Mouse (Mus musculus) small intestine, adult 2 months (tissue): Measurements from ENCODE around the gene Snx25. TPM values are rescaled to one million over a fixed set of nuclear protein-coding genes. Genes with fewer than 3 reads are reported as not detected.

Source experiments
- H3K27ac ChIP-seq: fragments of 200-500 bp; 2 replicates; pipeline ENCODE4 v1.5.1; 2012; ENCODE audit warnings: low read depth, low read length, control low read depth, inconsistent platforms; ENCODE audit not compliant: insufficient read depth
- H3K27me3 ChIP-seq: fragments of 200-500 bp; 2 replicates; pipeline ENCODE4 v1.6.1; 2012; ENCODE audit warnings: mild to moderate bottlenecking, moderate library complexity, low read length, inconsistent platforms; ENCODE audit not compliant: control insufficient read depth, insufficient read depth
- H3K36me3 ChIP-seq: fragments of 200-500 bp; 2 replicates; pipeline ENCODE4 v1.6.1; 2012; ENCODE audit warnings: mild to moderate bottlenecking, low read length, control low read depth, inconsistent platforms; ENCODE audit not compliant: control insufficient read depth, insufficient read depth
- H3K4me1 ChIP-seq: fragments of 200-500 bp; 2 replicates; pipeline ENCODE4 v1.6.1; 2012; ENCODE audit warnings: low read length, inconsistent platforms, mixed read lengths; ENCODE audit not compliant: control insufficient read depth, insufficient read depth, insufficient read length
- H3K4me3 ChIP-seq: fragments of 200-500 bp; 2 replicates; pipeline ENCODE4 v1.5.1; 2012; ENCODE audit warnings: low read depth, mild to moderate bottlenecking, control low read depth, inconsistent platforms, low read length, moderate library complexity
- CTCF ChIP-seq: fragments of 200-500 bp; IDR thresholded peaks from 2 replicates; pipeline ENCODE4 v1.5.1; 2012; ENCODE audit warnings: low read depth, mild to moderate bottlenecking, control low read depth, inconsistent platforms, low read length, moderate library complexity, mixed read lengths; ENCODE audit not compliant: insufficient replicate concordance, insufficient read length; ENCODE audit errors: extremely low read depth
- POLR2A ChIP-seq: fragments of 200-500 bp; IDR thresholded peaks from 2 replicates; pipeline ENCODE4 v1.6.1; 2012; ENCODE audit warnings: low read depth, mild to moderate bottlenecking, control low read depth, inconsistent platforms, low read length, moderate library complexity
- WGBS: fragments of 180-500 bp; shearing (Covaris S2); methylation state at CpG from one replicate; pipeline ENCODE4 v1.1.7; 2018; 5-methylcytosine and 5-hydroxymethylcytosine counted together
- polyA plus RNA-seq: library from polyadenylated mRNA; depleted of rRNA; stranded (reverse); fragments of >200 nt; gene quantifications from 2 replicates; pipeline ENCODE4 v1.2.3, GENCODE M21; 2012; rRNA removed

The Snx25 gene
- polyA plus RNA-seq, 1 experiment, result 10.9 TPM

GRCm38 (mm10) chr8:45990631-45991310, 161.2 kb downstream of the Snx25 start:
- Histone ChIP-seq H3K27ac (no peak overlapping the region), H3K27me3 (no peaks in the 10 kb centered on the region), H3K4me1 (no peaks in the 10 kb centered on the region), H3K4me3 (no peak overlapping the region), H3K36me3 (peaks cover 31% of the 10 kb centered on the region)
- TF ChIP-seq POLR2A (no peak), CTCF (no peak)
- WGBS, result 81% methylated on average over 4 of the region's 4 CpGs

- 58% methylated on average over 2 of the region's 2 CpGs for WGBS
- no peak overlapping the region for H3K27ac ChIP-seq
These were observed 163.8 kb downstream of the Snx25 start for GRCm38 (mm10) chr8:45988189-45988588.

GRCm38 (mm10) chr8:45986665-45987064, 165.3 kb downstream of the Snx25 start:
- Histone ChIP-seq H3K36me3 (peaks cover 46% of the 10 kb centered on the region), H3K4me1 (no peaks in the 10 kb centered on the region), H3K4me3 (no peak overlapping the region), H3K27ac (no peak overlapping the region), H3K27me3 (no peaks in the 10 kb centered on the region)
- no peak for TF ChIP-seq CTCF
- TF ChIP-seq POLR2A, result no peak
- WGBS, result 52% methylated on average over 3 of the region's 3 CpGs

More at GRCm38 (mm10) chr8:45988189-45988588, 163.8 kb downstream of the Snx25 start:
- H3K4me3 ChIP-seq, result no peak overlapping the region
- TF ChIP-seq POLR2A (no peak), CTCF (no peak)
- peaks cover 38% of the 10 kb centered on the region for H3K36me3 ChIP-seq
- no peaks in the 10 kb centered on the region for H3K27me3 ChIP-seq
- no peaks in the 10 kb centered on the region for H3K4me1 ChIP-seq

Other genes with a start within 250 kb of the Snx25 start
- gene Ccdc110, start 217.5 kb downstream of the Snx25 start, polyA plus RNA-seq, result 0.04 TPM in 1 of 2 replicates, not detected in the other
- 0.08 TPM in 1 of 2 replicates, not detected in the other for gene 1700029J07Rik, start 176.9 kb downstream of the Snx25 start, polyA plus RNA-seq
- gene Ufsp2, start 176.6 kb downstream of the Snx25 start, polyA plus RNA-seq, result 3.7 and 5.8 TPM in 2 replicates
- gene Lrp2bp, start 152.9 kb downstream of the Snx25 start, polyA plus RNA-seq, result not detected in 2 replicates
- gene Ankrd37, start 146.5 kb downstream of the Snx25 start, polyA plus RNA-seq, result 3.5 and 4.8 TPM in 2 replicates
- gene Cfap97, start 388 bp downstream of the Snx25 start, polyA plus RNA-seq, result 0.71 and 1.7 TPM in 2 replicates
- gene Slc25a4, start 59.1 kb upstream of the Snx25 start, polyA plus RNA-seq, result 60.8 and 68.8 TPM in 2 replicates
- gene Helt, start 142.5 kb upstream of the Snx25 start, polyA plus RNA-seq, result not detected in 2 replicates